Mouse (Mus musculus): Measurements from ENCODE around the gene H2-T24.
"Not testable (repeated sequence)": the region's sequence is repeated elsewhere in the genome, so short reads cannot be mapped to it uniquely, and the experiment has no call there.

H2-T24 gene

GRCm38 (mm10) chr17:36020191-36021073, at the start of gene H2-T24:
H2-T24 (minus strand) TSS chr17:36020560.
- peak; percentile 31 for DNase-seq (ENCODE audit: low spot score)

GRCm38 (mm10) chr17:36060829-36061228, 40.5 kb upstream of the H2-T24 start:
- DNase-seq (ENCODE audit: low spot score) = peak; percentile 88

- not testable (repeated sequence) for DNase-seq (ENCODE audit: low spot score)
Measured at GRCm38 (mm10) chr17:36058362-36058761, 38.0 kb upstream of the H2-T24 start, which contains the start of gene Gm11127. Gm11127 (minus strand) TSS chr17:36058371.

DNA sequence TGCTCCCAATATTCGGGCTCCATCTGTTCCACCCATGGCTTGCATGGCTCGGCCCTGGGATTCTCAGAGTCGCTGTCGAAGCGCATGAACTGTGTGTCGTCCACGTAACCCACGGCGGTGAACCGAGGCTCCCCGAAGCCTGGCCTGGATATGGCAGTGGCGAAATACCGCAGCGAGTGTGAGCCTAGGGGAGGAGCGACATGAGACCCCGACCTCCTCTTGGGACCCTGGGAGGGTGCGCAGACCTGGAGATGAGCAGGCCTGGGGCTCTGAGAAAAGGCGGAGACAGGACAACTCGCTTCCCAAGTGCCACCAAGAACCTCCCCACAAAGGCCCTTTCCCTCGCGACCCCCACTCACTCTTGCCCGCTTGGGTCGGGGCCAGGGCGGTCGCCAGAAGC, 37.6 kb upstream of the H2-T24 start:
- DNase-seq (ENCODE audit: low spot score) = not testable (repeated sequence)

DNA sequence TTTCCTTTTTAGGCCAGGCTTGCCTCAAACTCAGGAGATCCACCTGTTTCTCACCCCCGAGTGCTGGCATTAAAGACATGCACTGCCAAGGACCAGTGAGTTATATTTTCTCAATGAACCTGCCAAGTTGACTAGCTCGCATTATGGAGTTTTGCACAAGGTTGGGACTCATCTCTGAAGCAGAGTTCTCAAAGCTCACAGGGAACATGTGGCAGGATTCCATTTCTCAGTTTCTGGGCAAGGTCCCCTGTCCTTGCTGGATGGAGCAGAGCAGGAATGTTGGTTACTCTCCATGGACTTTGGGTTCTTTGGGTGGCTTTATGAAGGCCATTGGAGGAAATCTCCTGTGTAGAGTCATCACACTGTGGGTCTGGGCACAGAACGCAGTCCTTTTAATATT, 22.9 kb upstream of the H2-T24 start:
- no peak for DNase-seq (ENCODE audit: low spot score)

DNA sequence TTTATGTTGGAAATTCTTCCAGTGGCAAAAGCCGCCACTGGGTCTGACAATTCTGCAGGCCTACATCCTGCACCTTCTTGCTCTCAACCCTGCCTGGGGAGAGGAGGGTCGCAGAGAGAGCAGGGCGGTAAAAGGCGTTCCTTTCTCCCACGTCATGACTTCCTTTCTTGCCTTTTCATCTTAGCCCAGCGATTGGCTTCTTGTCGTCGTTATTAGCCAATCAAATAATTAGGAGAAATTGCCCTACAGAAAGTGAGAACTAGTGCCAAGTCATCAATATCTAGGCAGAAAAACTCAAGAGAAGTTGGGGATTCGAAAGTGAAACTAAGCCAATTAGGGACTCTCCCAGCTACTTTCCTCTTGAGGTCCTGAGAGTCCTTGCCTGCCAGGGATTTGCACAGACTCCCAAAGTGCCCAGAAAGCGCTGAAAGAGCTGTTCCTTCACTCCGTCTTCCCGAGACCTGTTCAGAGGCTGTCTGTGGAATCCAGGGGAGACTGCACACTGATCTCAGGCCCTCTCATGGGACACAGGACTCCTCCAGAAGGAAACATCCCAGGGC, 22.3 kb upstream of the H2-T24 start, which contains the start of the genes H2-T22 and Gm6034:
TSS of gene H2-T22 (minus strand) at position 138 of the 560 bp plus-strand sequence.
TSS of gene Gm6034 (plus strand) at position 352 of the 560 bp plus-strand sequence.
- DNase-seq (ENCODE audit: low spot score) = peak; percentile 91

DNA sequence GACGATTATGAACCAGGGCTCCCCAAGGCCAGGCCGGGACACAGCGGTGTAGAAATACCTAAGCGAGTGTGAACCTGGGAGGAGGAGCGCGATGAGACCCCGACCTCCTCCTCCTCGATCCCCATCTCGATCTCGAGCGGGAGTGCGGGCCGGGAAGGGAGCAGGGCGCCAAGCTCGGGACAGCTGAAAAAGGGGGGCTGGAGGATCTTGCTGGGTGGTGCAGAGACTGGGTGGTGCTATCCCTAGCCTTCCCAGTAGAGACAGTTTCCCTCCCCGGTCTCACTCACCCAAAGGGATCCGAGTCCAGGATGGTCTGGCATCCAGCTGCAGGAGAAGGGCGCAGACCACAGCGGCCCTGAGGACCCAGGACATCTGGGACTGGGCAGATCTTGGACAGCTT, 21.7 kb upstream of the H2-T24 start:
- DNase-seq (ENCODE audit: low spot score) = peak; percentile 6

GRCm38 (mm10) chr17:36040604-36041003, 20.2 kb upstream of the H2-T24 start:
- DNase-seq (ENCODE audit: low spot score) = not testable (repeated sequence)

- DNase-seq (ENCODE audit: low spot score) = not testable (repeated sequence)
Measured at GRCm38 (mm10) chr17:36036126-36036525, 15.8 kb upstream of the H2-T24 start.

DNA sequence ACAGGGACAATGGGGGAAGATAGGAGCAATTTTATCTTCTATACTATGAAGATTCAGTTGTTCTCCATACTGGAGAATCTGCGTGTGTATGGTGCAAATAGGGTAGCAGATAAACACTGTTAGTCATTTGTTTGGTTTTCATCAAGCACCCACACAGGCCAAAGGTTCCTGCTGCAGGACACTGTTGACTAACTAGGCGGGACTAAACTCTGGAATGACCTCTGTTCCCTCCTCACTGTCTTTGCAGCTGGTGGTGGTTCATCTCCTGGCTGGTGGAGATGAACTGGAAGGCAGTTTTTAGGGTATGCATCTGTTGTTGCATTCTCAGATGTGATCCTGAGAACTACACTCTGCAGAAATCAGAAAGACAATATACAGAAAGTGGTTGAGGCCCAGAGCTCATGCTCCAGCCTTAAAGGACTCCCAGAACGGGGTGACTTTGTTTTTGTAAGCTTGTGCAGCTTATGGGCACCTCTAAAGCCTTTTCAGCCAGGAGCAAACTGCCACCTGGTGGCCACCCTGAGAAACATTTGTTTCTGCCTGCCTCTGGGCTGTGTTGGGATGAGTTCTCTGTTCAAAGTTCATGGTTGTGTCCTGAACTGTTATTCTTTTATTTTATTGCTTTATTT, 14.8 kb upstream of the H2-T24 start:
- DNase-seq (ENCODE audit: low spot score) = peak; percentile 42

DNA sequence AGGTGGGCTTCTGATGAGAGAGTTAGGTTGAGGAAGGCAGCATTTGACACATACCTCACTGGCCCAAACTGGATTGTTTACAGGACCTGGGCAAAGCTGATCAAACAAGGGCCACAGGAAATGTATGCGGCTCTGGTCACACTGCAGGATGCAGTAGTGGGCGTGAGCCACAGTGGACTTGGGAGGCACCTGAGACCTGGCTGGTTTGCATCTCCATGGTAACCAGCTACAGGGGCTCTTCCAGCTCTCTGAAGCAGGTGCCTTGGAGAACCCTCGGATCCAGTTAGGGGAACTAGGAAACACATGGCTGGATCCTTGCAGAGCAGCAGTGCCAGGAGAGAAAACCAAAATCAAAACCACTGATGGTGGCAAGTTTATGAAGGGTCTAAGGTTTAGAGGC, 14.2 kb upstream of the H2-T24 start:
- DNase-seq (ENCODE audit: low spot score) = not testable (repeated sequence)

DNA sequence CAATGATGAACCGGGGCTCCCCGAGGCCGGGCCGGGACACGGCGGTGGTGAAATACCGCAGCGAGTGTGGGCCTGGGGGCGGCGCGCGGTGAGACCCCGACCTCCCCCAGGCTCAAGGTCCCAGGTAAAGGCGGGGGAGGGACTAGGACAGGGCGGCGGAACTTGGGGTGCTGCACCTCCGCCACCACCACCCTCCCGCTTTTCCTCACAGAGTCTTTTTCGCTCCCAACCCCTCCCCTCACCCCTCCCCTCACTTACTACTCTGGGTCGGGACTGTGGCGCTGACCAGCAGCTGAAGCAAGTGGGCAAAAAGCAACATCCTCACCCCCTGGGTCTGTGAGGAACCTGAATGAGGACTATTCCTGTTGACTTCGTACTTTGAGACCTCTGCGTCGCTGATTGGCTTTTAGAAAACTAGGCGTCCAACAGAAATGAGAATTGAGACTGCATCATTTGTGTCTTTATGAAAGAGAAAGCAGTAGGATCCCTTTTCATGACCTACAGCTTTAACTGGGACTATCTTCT, 12.1 kb upstream of the H2-T24 start, which contains the start of gene H2-T23:
TSS of gene H2-T23 (minus strand) at position 505 of the 525 bp plus-strand sequence.
- DNase-seq (ENCODE audit: low spot score) = peak; percentile 53

DNA sequence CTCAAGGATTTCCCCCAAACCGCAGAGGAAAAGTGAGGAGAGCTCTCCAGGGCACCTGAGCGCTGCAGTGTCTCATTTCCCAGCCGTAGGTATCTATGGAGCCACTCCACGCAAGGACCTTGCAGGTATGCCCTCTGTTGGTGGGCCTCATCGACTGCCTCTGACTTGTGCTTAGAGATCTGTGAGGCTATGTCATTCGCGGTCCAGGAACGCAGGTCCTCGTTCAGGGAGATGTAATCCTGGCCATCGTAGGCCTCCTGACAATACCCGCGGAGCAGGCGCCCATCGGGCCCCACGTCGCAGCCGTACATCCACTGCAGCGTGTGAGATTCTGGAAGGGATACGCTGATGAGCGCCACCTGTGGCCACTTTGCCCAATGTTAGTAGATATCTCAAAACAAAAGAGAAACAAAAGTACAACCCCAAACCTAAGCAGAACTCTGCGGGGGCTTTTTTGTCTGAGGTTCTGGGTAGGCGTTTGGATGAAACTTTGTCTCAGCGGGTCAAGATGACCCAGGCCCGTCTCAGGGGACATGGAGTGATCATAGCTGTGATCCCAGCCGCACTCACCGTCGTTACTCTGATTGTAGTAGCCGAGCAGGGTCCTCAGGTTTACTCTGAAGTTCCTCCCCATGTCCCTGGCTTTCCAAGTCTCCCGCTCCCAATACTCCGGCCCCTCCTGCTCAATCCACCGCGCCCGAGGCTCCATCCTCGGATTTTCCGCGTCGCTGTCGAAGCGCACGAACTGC, 11.4 kb upstream of the H2-T24 start:
- peak; percentile 28 for DNase-seq (ENCODE audit: low spot score)

- not testable (repeated sequence) for DNase-seq (ENCODE audit: low spot score)
Measured at GRCm38 (mm10) chr17:36030703-36031582, 10.6 kb upstream of the H2-T24 start.

GRCm38 (mm10) chr17:36030046-36030702, 9.8 kb upstream of the H2-T24 start:
- not testable (repeated sequence) for DNase-seq (ENCODE audit: low spot score)

DNA sequence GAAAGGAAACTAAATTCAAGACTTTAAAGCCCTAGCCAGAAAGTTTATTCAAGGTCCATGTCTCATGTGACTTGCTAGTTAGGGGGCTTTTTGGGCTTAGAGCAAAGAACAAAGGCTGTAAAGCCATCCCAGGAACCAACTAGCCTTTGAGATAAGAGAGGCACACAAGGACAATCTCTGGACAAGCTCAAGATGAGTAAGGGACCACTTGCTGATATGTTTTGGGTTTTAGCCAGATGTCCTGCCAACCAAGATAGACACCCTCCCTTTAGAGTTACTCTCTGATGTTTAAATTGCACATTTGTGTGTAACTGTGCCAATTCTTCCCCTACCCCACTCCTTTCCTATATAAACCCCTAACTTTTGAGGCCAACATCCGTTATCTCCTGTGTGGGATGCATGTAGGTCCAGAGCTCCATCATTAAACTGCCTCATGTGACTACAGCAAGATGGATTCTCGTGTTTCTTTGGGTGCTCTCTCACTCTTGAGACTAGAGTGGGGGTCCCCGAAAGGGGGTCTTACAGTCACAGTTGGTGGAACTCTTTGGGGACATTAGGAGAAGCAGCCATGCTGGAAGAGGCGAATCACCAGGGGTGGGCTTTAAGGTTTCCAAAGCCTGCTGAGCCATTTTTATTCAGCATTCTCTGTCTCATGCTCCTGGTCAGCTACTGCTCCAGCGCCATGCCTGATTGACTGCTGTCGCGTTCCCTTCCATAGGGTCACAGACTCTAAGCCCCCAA, 8.7 kb upstream of the H2-T24 start:
- DNase-seq (ENCODE audit: low spot score) = no peak

- DNase-seq (ENCODE audit: low spot score) = no peak
Measured at GRCm38 (mm10) chr17:36027663-36028062, 7.3 kb upstream of the H2-T24 start.

GRCm38 (mm10) chr17:36025901-36026300, 5.5 kb upstream of the H2-T24 start:
- DNase-seq (ENCODE audit: low spot score) = no peak

- DNase-seq (ENCODE audit: low spot score) = no peak
Measured at GRCm38 (mm10) chr17:36025197-36025596, 4.8 kb upstream of the H2-T24 start.

All from embryo, embryonic 10 days (tissue).